Mouse (Mus musculus): ENCODE measurements around the gene Ralgapa1.

DNA sequence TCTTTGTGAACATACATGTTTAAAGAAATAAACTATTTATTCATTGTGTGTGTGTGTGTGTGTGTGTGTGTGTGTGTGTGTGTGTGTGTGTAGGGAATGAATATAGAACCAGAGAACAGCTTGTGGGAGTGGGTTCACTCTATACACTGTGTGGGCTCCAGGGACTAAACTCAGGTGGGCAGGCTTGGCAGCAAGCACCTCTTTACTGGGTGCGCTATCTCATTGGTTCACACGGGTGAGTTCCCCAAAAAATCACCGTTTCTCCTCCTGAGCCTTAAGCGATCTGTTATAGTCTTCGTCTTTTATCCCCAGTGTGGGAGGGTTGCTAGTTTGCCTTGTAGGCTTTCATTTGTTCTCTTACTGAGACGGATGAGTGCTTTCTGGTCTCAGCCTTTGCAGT is 263.1 kb downstream of the Ralgapa1 start:
- TF ChIP-seq POLR2A (IDR thresholded peaks at IDR 0.05; ENCODE audit: borderline replicate concordance, extremely low read depth, insufficient read depth, insufficient read length, poor library complexity, severe bottlenecking): no peak
- no peak for TF ChIP-seq CTCF (IDR thresholded peaks at IDR 0.05; ENCODE audit: borderline replicate concordance, extremely low read depth, insufficient read depth, insufficient read length)

Measured in brain, embryonic 14.5 days (tissue).